Mouse (Mus musculus): ENCODE results near the gene Pa2g4. TPM values are rescaled to one million over a fixed set of nuclear protein-coding genes. Genes with fewer than 3 reads are reported as not detected.

Pa2g4 gene
- polyA plus RNA-seq, 1 experiment from 2014 or later: 205 TPM

DNA sequence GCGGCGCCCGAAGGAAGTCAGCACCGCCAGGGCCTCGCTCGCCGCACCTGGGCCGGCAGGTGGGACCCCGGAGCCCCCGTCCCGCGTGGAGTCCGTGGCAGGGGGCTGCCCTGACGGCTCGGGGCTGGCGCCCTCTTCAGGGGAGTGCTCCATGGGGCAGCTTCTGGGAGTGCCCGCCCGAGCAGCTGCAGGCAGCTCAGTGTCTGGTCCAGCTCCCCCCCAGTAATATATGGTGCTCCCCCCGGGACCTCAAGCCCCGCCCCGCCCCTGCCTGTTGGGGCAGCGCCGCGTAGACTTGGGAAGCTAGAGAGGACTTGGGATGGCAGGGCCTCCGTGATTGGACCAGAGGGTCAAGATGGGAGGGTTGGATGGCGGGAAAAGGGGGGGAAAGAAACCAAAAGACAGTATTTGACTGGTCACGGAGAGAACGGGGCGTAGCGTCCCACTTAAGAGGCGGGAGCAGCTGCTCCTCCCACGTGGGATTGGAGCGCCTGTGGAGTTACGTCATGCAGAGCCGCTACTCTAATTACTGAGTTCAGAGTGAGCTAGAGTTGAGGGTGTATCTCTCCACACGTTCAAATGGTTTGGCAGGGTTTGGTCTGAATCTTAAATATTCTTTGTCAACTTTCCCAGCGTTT, 40.0 kb downstream of the Pa2g4 start, which contains the start of gene Esyt1:
Esyt1 (minus strand) TSS at position 201 of the 638 bp plus-strand sequence.
- 0 out of 2 replicates have a peak, but pooled peaks cover 5% of the 10 kb centered on the region for H3K36me3 ChIP-seq
- H3K9me3 ChIP-seq: no peaks in the 10 kb centered on the region
- no peaks in the 10 kb centered on the region for H3K27me3 ChIP-seq (replicated peaks)
- peak within 1 kb of the TSS; percentile 82 for H3K9ac ChIP-seq
- H3K4me2 ChIP-seq (replicated peaks): peak within 1 kb of the TSS; percentile 95
- peak within 1 kb of the TSS; percentile 87 for H3K27ac ChIP-seq
- H3K4me3 ChIP-seq (replicated peaks): peak within 1 kb of the TSS; percentile 74
- ATAC-seq: peak; percentile 98
- WGBS: 0% methylated on average over 37 of the region's 37 CpGs
- H3K4me1 ChIP-seq (replicated peaks): peaks cover 9% of the 10 kb centered on the region

DNA sequence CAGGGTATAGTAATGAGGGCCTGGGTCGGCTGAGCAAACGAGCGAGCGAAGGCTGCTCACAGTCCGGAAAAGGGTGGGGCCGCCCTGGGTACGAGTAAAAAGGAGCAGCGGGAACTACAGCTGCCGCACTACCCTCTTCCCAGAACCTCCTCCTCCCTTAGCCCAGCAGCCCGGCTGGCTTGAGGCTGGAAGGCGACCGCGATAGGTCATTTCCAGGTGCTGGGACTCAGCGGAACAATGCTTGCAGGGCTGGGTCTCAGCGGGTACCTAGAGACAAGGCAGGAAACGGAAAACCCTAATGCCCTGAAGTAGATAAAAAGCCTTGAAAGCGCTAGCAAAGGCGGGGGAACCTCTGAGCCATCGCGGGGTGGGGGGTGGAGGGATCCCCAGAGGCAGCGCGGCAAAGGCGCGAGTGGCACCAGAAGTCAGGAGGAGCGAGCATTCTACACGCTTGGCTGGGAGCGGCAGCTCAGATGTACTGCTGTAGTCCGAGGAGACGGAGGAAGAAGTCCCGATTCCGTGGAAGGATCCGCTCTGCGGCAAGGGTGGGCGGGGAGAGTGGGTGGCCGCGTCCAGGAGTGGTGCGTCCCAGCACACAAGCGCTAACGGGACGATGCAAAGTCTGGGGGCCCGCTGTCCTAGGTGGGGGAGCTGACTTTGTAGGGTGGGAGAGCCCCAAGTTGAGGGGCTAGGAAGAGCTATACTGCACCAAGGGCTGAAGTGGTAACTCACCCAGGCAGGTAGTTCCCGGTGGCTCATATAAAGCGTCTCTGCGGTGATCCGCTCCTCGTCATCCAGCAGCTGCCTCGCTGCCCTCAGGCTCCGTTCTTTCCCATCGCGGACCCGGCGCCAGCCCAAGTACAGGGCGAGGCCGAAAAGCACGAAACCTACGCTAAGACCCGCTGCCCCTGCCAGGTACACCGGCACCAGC, 40.8 kb downstream of the Pa2g4 start:
- ATAC-seq: peak; percentile 46
- under 1% methylated on average over 58 of the region's 58 CpGs for WGBS
- no peaks in the 10 kb centered on the region for H3K27me3 ChIP-seq (replicated peaks)

DNA sequence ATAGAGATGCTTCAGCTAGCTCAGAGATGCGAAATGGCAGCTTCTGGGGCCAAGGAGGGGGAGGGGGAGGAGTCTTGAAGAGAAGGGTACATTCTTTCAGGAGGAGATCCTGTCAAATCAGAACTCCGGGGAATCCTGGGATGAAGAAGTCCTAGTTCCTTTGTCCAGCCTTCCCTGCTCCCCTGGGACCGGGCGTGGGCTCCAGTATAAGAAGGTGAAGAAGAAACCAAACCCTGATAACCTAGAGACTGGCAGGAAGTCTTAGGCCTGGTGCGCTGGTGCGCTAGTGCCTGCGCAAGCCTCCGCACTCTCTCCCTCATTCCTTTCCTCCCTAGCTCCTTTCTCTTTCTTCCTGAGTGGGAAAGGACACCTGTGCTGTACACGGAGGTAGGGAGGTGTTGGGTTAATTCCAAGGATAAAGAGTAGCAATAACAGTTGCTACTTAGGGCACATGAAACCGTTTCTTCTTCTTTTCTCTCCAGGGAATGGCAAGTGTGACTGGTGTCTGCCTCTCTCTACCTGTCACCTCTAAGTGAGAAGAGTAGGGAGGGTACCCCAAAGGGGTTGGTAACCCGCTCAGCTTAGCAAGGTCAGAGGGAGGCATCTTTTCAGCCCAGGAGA, 41.6 kb downstream of the Pa2g4 start:
- H3K36me3 ChIP-seq: 0 out of 2 replicates have a peak, but pooled peaks cover 9% of the 10 kb centered on the region
- ATAC-seq: no peak
- H3K4me1 ChIP-seq (replicated peaks): peaks cover 9% of the 10 kb centered on the region
- WGBS: 25% methylated on average over 11 of the region's 11 CpGs
- peak overlapping the region; percentile 87 for H3K27ac ChIP-seq
- H3K9ac ChIP-seq: peak overlapping the region; percentile 82
- peak overlapping the region; percentile 95 for H3K4me2 ChIP-seq (replicated peaks)
- H3K27me3 ChIP-seq (replicated peaks): no peaks in the 10 kb centered on the region
- H3K4me3 ChIP-seq (replicated peaks): peak overlapping the region; percentile 74
- no peaks in the 10 kb centered on the region for H3K9me3 ChIP-seq

More for the DNA sequence above, 40.8 kb downstream of the Pa2g4 start:
- Histone ChIP-seq H3K4me1 (replicated peaks) (peaks cover 9% of the 10 kb centered on the region), H3K9ac (peak overlapping the region; percentile 82), H3K4me3 (replicated peaks) (peak overlapping the region; percentile 74), H3K27ac (peak overlapping the region; percentile 87), H3K4me2 (replicated peaks) (peak overlapping the region; percentile 95), H3K36me3 (0 out of 2 replicates have a peak, but pooled peaks cover 9% of the 10 kb centered on the region), H3K9me3 (no peaks in the 10 kb centered on the region)

DNA sequence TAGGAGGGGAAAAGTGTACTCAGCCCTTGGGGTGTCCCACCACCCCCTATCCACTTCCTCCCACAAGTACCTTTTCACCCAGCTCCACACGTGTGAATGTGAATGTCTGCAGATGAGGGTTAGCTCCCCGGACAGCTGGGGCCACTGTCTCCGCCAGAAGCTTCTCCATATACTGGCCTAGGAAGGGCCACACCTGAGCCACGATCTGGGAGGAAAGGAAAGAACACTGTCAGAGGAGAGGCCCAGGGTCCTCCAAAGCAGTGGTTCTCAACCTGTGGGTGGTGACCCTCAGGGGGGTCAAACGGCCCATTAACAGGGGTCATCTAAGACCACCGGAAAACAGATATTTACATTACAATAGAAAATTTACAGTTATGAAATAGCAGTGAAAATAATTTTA, 43.4 kb downstream of the Pa2g4 start:
- no peak overlapping the region for H3K27ac ChIP-seq

DNA sequence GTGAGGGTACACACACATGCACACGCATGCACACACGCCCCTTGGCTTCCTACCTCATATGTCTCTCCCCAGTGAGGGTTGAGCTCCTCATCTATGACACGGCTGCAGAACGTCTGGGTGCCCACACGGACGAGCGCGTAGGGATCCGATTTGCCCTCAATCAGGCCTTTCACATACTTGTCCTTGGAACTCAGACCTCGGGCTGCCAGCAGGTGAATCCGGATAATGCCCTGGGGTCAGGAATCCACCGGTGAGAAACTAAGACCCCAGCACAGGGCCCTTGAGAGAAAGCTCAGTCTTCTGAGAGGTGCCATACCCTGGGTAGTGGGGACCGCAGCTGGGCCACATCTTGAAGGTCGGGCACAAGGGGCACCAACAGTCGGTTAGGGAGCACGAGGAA, 45.2 kb downstream of the Pa2g4 start:
- WGBS: 92% methylated on average over 16 of the region's 16 CpGs
- H3K9me3 ChIP-seq: no peaks in the 10 kb centered on the region
- no peak for ATAC-seq
- no peak overlapping the region for H3K4me3 ChIP-seq (replicated peaks)
- H3K4me2 ChIP-seq (replicated peaks): no peak overlapping the region
- H3K27me3 ChIP-seq (replicated peaks): no peaks in the 10 kb centered on the region
- H3K27ac ChIP-seq: no peak overlapping the region
- no peak overlapping the region for H3K9ac ChIP-seq
- peaks cover 23% of the 10 kb centered on the region; the same call in 1 of the 2 replicates for H3K36me3 ChIP-seq
- H3K4me1 ChIP-seq (replicated peaks): peaks cover 9% of the 10 kb centered on the region

More for the DNA sequence above, 43.4 kb downstream of the Pa2g4 start:
- Histone ChIP-seq H3K36me3 (peaks cover 18% of the 10 kb centered on the region; the same call in 1 of the 2 replicates), H3K27me3 (replicated peaks) (no peaks in the 10 kb centered on the region), H3K9me3 (no peaks in the 10 kb centered on the region), H3K4me1 (replicated peaks) (peaks cover 9% of the 10 kb centered on the region), H3K4me3 (replicated peaks) (no peak overlapping the region), H3K4me2 (replicated peaks) (no peak overlapping the region), H3K9ac (no peak overlapping the region)
- no peak for ATAC-seq
- WGBS: 80% methylated on average over 6 of the region's 6 CpGs

DNA sequence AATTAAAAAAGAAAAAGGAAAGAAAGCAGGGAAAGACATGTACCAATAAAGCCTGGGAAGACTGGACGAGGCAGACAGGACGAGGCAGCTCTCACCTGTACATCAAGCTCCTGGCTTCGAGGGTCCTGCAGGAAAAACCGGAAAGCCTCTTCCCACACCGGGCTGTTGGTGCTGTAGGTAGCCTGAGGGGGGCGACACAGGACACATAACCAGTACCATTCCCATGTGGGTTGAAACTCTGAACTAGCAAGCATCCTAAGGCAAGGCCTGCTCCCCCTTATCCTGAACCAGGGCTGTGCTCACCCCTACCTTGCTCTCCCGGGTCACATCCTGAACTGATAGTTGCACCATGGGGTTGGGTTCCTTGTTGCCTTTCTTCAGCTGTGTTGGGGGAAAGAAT, 47.0 kb downstream of the Pa2g4 start:
- Histone ChIP-seq H3K27ac (no peak overlapping the region), H3K9me3 (no peaks in the 10 kb centered on the region), H3K27me3 (replicated peaks) (no peaks in the 10 kb centered on the region), H3K4me2 (replicated peaks) (no peak overlapping the region), H3K9ac (no peak overlapping the region), H3K4me1 (replicated peaks) (no peaks in the 10 kb centered on the region), H3K4me3 (replicated peaks) (no peak overlapping the region), H3K36me3 (peaks cover 30% of the 10 kb centered on the region; the same call in 1 of the 2 replicates)
- no peak for ATAC-seq
- WGBS: 76% methylated on average over 7 of the region's 7 CpGs

DNA sequence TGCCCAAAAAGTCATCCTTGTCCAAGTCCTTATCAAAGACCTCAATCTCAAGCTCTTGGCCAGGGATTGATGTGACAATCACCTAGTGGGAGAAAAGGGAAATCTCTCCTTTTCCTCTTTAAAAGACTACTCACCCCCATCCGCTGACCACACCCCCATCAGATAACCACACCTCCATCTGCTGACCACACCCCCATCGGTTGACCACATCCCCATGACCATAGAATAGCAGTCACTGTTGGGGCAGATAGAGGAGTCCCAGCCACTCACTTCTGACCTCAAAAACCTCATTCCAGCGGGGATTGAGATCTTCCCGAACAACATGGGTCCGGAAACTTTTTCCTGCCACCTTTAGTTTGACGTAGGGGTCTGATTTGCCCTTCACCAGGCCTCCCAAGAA, 49.1 kb downstream of the Pa2g4 start:
- Histone ChIP-seq H3K36me3 (peaks cover 34% of the 10 kb centered on the region; the same call in 1 of the 2 replicates), H3K4me1 (replicated peaks) (no peaks in the 10 kb centered on the region), H3K9me3 (no peaks in the 10 kb centered on the region), H3K27me3 (replicated peaks) (no peaks in the 10 kb centered on the region), H3K4me2 (replicated peaks) (no peak overlapping the region), H3K27ac (no peak overlapping the region), H3K9ac (no peak overlapping the region), H3K4me3 (replicated peaks) (no peak overlapping the region)
- 42% methylated on average over 6 of the region's 6 CpGs for WGBS
- no peak for ATAC-seq

DNA sequence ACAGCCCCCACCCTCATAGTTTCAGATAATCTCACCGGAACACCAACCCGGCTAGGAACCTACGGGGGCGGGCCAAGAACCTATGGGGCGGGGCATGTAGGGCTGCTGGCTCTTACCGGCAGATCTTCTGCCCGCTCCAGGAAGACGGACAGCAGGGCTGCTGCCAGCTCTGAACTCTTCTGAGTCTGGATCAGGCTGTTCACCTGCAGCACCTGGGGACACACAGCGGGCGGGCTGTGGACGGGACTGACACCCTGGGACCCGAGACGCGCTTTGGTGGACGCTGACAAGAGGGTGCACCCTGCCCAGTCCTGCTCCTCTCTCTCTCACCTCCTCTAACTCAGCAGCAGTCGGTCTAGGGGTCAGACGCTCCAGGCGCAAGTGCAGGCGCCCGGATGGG, 49.8 kb downstream of the Pa2g4 start:
- 43% methylated on average over 20 of the region's 20 CpGs for WGBS
- Histone ChIP-seq H3K27me3 (replicated peaks) (no peaks in the 10 kb centered on the region), H3K4me3 (replicated peaks) (0 out of 2 replicates have a peak overlapping the region, but pooled peaks have one; percentile 2), H3K4me1 (replicated peaks) (no peaks in the 10 kb centered on the region), H3K9me3 (no peaks in the 10 kb centered on the region), H3K36me3 (peaks cover 34% of the 10 kb centered on the region; the same call in 1 of the 2 replicates), H3K9ac (no peak overlapping the region), H3K4me2 (replicated peaks) (peak overlapping the region; percentile 42), H3K27ac (no peak overlapping the region)
- peak; percentile 61 for ATAC-seq

DNA sequence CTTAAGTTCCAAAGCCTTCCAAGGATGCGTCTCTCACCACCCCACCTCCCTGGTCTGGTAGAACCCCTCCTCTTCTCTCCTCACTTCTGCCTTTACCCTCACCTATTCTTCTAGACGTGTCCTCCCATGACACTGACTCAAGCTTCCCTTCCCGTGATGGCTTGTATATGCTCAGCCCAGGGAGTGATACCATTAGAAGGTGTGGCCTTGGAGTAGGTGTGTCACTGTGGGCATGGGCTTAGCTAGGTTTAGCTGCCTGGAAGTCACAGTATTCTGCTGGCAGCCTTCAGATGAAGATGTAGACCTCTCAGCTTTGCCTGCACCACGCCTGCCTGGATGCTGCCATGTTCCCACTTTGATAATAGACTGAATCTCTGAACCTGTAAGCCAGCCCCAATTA, 50.7 kb downstream of the Pa2g4 start:
- whole genome bisulfite sequencing: 81% methylated on average over 4 of the region's 4 CpGs
- no peak overlapping the region for H3K4me2 ChIP-seq (replicated peaks)
- no peaks in the 10 kb centered on the region for H3K4me1 ChIP-seq (replicated peaks)
- H3K9me3 ChIP-seq: no peaks in the 10 kb centered on the region
- ATAC-seq: peak; percentile 38; the same call in 1 of the 2 replicates
- no peak overlapping the region for H3K4me3 ChIP-seq (replicated peaks)
- H3K27ac ChIP-seq: no peak overlapping the region
- H3K27me3 ChIP-seq (replicated peaks): no peaks in the 10 kb centered on the region
- no peak overlapping the region for H3K9ac ChIP-seq
- peaks cover 28% of the 10 kb centered on the region; the same call in 1 of the 2 replicates for H3K36me3 ChIP-seq

DNA sequence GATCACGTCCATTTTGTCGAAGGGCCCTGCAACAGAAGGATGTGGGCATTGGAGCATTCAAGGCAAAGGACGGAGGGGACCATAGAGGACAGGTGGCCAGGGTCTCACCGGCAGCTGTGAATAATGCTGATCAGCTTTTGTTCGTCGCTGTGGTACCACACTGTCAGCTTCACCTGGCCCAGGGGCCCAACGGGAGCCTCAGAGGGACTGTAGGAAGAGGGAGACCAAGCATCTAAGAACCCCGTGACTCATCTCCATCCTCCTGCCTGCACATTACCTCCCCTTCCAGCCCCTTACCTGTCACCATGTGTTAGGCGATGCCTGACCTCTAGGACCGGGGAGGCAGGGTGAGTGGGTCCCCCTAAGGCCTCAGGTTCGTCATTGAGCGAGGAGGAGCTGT, 54.0 kb downstream of the Pa2g4 start:
- WGBS: 90% methylated on average over 12 of the region's 12 CpGs
- no peak for ATAC-seq
- Histone ChIP-seq H3K27me3 (replicated peaks) (no peaks in the 10 kb centered on the region), H3K27ac (no peak overlapping the region), H3K9me3 (no peaks in the 10 kb centered on the region), H3K4me1 (replicated peaks) (no peaks in the 10 kb centered on the region), H3K9ac (no peak overlapping the region), H3K4me3 (replicated peaks) (no peak overlapping the region), H3K4me2 (replicated peaks) (no peak overlapping the region), H3K36me3 (0 out of 2 replicates have a peak, but pooled peaks cover 14% of the 10 kb centered on the region)

DNA sequence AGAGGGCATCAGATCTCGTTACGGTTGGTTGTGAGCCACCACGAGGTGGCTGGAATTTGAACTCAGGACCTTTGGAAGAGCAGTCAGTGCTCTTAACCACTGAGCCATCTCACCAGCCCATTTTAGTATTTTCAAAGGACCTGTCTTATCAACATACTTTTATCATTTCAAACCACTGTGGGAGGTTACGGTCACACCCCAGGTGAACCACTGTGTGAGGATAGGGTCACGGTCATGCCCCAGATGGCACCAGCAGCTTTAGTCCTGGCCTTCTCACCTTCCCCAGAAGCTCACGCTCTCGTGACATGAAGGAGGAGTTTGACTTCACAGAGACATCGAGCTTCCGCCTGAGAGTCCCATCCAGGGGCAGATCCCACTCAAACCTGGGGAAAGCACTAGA, 54.6 kb downstream of the Pa2g4 start:
- Histone ChIP-seq H3K27me3 (replicated peaks) (no peaks in the 10 kb centered on the region), H3K9ac (no peak overlapping the region), H3K4me2 (replicated peaks) (no peak overlapping the region), H3K4me3 (replicated peaks) (no peak overlapping the region), H3K4me1 (replicated peaks) (no peaks in the 10 kb centered on the region), H3K27ac (no peak overlapping the region), H3K9me3 (no peaks in the 10 kb centered on the region), H3K36me3 (0 out of 2 replicates have a peak, but pooled peaks cover 14% of the 10 kb centered on the region)
- ATAC-seq: no peak
- 89% methylated on average over 9 of the region's 9 CpGs for WGBS

DNA sequence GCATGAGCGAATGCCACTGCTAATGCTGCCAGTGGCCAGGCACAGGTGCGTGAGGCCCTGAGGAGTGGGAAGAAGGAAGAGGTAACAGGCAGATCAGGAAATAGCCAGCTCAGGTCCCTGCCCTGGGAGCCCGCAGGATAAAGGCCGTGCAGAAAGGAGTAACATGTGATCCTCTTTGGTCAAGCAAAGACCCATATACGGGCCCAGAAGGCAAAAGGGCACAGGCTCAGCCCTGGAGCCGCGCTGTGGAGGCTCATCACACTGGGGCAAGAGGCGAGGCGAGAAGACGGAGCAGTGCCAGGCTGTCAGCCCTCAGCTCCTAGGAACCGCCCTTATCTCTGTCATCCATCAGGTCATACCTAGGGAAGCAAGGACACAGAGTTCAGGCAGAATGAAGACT, 55.5 kb downstream of the Pa2g4 start:
- ATAC-seq: no peak
- Histone ChIP-seq H3K4me1 (replicated peaks) (no peaks in the 10 kb centered on the region), H3K4me3 (replicated peaks) (no peak overlapping the region), H3K27me3 (replicated peaks) (no peaks in the 10 kb centered on the region), H3K9me3 (no peaks in the 10 kb centered on the region), H3K27ac (no peak overlapping the region), H3K4me2 (replicated peaks) (no peak overlapping the region), H3K36me3 (0 out of 2 replicates have a peak, but pooled peaks cover 11% of the 10 kb centered on the region), H3K9ac (no peak overlapping the region)
- WGBS: 85% methylated on average over 11 of the region's 11 CpGs

Data from intestine, embryonic 15.5 days (tissue).